ENCODE assay signal across 9 mouse cellular contexts in the genomic region with DNA sequence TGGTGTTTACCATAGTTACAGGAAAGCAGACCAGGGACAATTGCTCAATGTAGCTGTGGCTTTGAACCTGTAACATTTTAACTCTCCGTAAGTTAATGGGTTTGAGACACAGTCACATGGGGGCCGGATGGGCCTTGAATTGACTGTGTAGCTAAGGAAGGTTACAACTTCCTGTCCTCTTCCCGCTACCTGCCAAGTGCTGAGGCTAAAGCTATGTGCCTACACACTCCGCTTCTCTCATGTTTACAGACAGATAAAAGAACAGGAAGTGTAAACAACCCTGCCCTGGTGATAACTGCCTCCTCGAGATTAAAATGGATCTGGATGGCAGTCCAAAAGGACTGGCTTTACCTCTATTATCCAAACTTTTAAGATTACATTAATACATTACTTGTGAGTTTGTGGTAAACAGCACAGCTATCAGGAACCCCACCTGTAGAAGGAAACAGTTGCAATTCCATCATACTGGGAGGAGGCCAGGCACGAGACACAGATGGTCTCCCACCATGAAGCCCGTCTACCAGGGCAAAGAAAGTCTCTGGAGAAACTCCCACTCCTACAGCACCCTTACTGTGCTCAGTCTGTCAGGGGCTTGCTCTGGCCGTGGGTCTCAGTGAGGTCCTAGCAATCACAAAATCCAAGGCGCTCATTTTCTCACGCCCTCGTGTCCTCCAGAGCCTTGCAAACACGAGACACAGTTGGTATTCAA. TPM values are rescaled to one million over a fixed set of nuclear protein-coding genes. Genes with fewer than 3 reads are reported as not detected.
DNase-seq lines count a peak whose midpoint lies in the region; ATAC-seq and TF ChIP-seq lines count a peak whose summit lies in the region.
"Had no signal": no experiment of that assay in that cellular context is flagged by ENCODE, and none has a peak within 500 bp of the region (broad histone marks: within the 10 kb centered on the region; RNA-seq: fewer than 3 reads in every experiment).

No protein-coding gene starts in this region.

- H3K4me3 ChIP-seq in ES-E14 (ENCODE audit: insufficient read depth in 1 of 2, low read depth in 1 of 2, low read length in 2 of 2, poor library complexity in 1 of 2, severe bottlenecking in 1 of 2), result peak overlapping the region in 1 of 2 experiments; percentile 41; a peak in 2 of 4 replicates
- no peak overlapping the region for H3K4me3 ChIP-seq in embryonic fibroblast, embryonic 13.5 days (ENCODE audit: insufficient read depth, low read length)
- no peak overlapping the region for H3K4me3 ChIP-seq in limb, embryonic 15.5 days

- peaks cover 11 to 13% of the 10 kb centered on the region in 2 experiments for H3K4me1 ChIP-seq in ES-E14 (ENCODE audit: control insufficient read depth in 2 of 2, insufficient read depth in 2 of 2, low read length in 2 of 2, poor library complexity in 1 of 2)
- H3K4me1 ChIP-seq in embryonic fibroblast, embryonic 13.5 days (ENCODE audit: control insufficient read depth, insufficient read depth, low read length), result peaks cover 3% of the 10 kb centered on the region
- H3K4me1 ChIP-seq in limb, embryonic 15.5 days, result peaks cover 17% of the 10 kb centered on the region

- no peak for DNase-seq in frontal cortex, postnatal 10 days (ENCODE audit: low spot score in 2 of 2)
- no peak for DNase-seq in ES-E14 (ENCODE audit: low read depth, low spot score)
- no peak for DNase-seq in urinary bladder, postnatal 25 days (ENCODE audit: low spot score)
- DNase-seq in right cerebral cortex, postnatal 25 days, result no peak

- H3K27me3 ChIP-seq in limb, embryonic 15.5 days, result no peaks in the 10 kb centered on the region

- H3K9me3 ChIP-seq in ES-E14 (ENCODE audit: control insufficient read depth, insufficient read depth, low read depth, low read length), result no peaks in the 10 kb centered on the region
- no peaks in the 10 kb centered on the region for H3K9me3 ChIP-seq in limb, embryonic 15.5 days

- no peak for TF ChIP-seq CTCF in embryonic fibroblast, embryonic 13.5 days (IDR thresholded peaks at IDR 0.05; ENCODE audit: borderline replicate concordance, insufficient read depth, low read length)

- ATAC-seq in frontal cortex, adult (ENCODE audit: low TSS enrichment), result 0 out of 2 replicates have a peak, but pooled peaks have one; percentile 7
- ATAC-seq in limb, embryonic 15.5 days (ENCODE audit: insufficient number of reproducible peaks, low FRiP score, low TSS enrichment, low read depth), result peak; percentile 52; the same call in 1 of the 2 replicates
- no peak for ATAC-seq in monocyte, adult 5-6 weeks (replicated peaks; ENCODE audit: insufficient number of reproducible peaks, low FRiP score, low TSS enrichment, poor library complexity, severe bottlenecking)

- TF ChIP-seq POLR2A in embryonic fibroblast, embryonic 13.5 days (IDR thresholded peaks at IDR 0.05; ENCODE audit: low read depth, low read length), result no peak

- H3K9ac ChIP-seq in ES-E14 (ENCODE audit: insufficient read depth, low read depth, low read length, poor library complexity, severe bottlenecking), result peak overlapping the region; percentile 4; the same call in 1 of the 2 replicates
- no peak overlapping the region for H3K9ac ChIP-seq in limb, embryonic 15.5 days

- 24% methylated on average over 12 of the region's 12 CpGs for WGBS in limb, embryonic 15.5 days

- in situ Hi-C loops in ES-E14 (cut with MboI; ENCODE audit: low sequenced_read_pairs in 2 of 2, unreplicated experiment in 2 of 2), result no loop called here

- H3K36me3 ChIP-seq in ES-E14 (ENCODE audit: control insufficient read depth, insufficient read depth, low read length, poor library complexity, severe bottlenecking), result no peaks in the 10 kb centered on the region
- H3K36me3 ChIP-seq in limb, embryonic 15.5 days, result no peaks in the 10 kb centered on the region

- H3K4me2 ChIP-seq in limb, embryonic 15.5 days, result peak overlapping the region; percentile 30

- no peak overlapping the region for H3K27ac ChIP-seq in ES-E14 (ENCODE audit: insufficient read depth, low read depth, low read length, poor library complexity, severe bottlenecking)
- H3K27ac ChIP-seq in embryonic fibroblast, embryonic 13.5 days (ENCODE audit: insufficient read depth, low read length), result peak overlapping the region; percentile 92
- peak overlapping the region; percentile 84 for H3K27ac ChIP-seq in limb, embryonic 15.5 days
- H3K27ac ChIP-seq: macrophage had no signal

TF ChIP-seq in ES-E14, 5 proteins besides CTCF, POLR2A, EP300 and RAD21:
- TF ChIP-seq CHD2 (IDR thresholded peaks at IDR 0.05; ENCODE audit: low read depth, low read length) (no peak), ZNF384 (IDR thresholded peaks at IDR 0.05; ENCODE audit: low read depth, low read length) (no peak), HCFC1 (IDR thresholded peaks at IDR 0.05; ENCODE audit: borderline replicate concordance, insufficient read depth, low read length) (no peak), MAFK (IDR thresholded peaks at IDR 0.05; ENCODE audit: insufficient read depth, low read depth, low read length) (no peak), ZC3H11A (IDR thresholded peaks at IDR 0.05; ENCODE audit: borderline replicate concordance, low read depth, low read length) (no peak)
TF ChIP-seq in ES-E14: peak in this region for 0.

RNA-seq across cellular contexts. Expression of a gene that starts 54.7 kb away (rescaled TPM):
- total RNA-seq in ES-E14 (2012; rRNA removed), result 217 and 263 TPM in 2 replicates
- polyA plus RNA-seq in embryonic fibroblast, embryonic 13.5 days (2011; ENCODE audit: insufficient read length, low read depth, missing spikeins), result 122 and 205 TPM in 2 replicates
- 45.9 and 46.0 TPM in 2 replicates for polyA plus RNA-seq in limb, embryonic 15.5 days (2015; fragmentation: Nextera tagmentation; extraction: Ambion mirVana)
- 323 to 475 TPM (median 431 TPM) in 3 replicates for total RNA-seq in monocyte, adult 5-6 weeks (2017)
